Mouse (Mus musculus) telencephalon, adult 2 months (tissue): ENCODE measurements at regions not wholly inside any gene's neighbourhood (a gene's known extent, or its start where the extent isn't known, plus 50 kb on each side); places are given as distances from the start of the nearest gene placed in this dataset.
A peak's percentile ranks its signal among the peaks of the same experiment; 100 is the strongest.
"Not testable (repeated sequence)": the region's sequence is repeated elsewhere in the genome, so short reads cannot be mapped to it uniquely, and the experiment has no call there.

Experiments used
- DNase-seq: peaks from one replicate; pipeline ENCODE4 v3.0.0-alpha.2; 2011; ENCODE audit warnings: low read depth, low spot score

DNA sequence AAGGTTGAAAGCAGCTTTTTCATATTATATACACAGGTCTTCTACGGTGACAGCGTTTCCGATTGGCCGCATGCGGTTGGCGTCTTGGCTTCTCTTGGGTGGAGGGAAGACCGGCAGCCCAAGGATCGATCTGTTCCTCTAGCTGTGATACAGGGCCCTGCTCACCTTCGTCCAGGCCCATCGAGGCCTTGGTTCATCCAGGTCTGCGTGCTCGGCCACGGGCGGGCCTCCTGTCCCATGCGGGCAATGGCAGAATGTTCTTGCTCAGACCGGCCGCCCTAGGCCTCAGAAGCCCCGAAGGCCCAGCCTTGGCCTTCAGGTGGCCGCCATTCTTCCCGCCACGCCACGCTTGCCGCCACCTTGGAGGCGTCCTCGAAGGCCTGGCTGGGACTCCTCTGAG, 194.4 kb upstream of the Ppp6c start:
- no peak for DNase-seq

DNA sequence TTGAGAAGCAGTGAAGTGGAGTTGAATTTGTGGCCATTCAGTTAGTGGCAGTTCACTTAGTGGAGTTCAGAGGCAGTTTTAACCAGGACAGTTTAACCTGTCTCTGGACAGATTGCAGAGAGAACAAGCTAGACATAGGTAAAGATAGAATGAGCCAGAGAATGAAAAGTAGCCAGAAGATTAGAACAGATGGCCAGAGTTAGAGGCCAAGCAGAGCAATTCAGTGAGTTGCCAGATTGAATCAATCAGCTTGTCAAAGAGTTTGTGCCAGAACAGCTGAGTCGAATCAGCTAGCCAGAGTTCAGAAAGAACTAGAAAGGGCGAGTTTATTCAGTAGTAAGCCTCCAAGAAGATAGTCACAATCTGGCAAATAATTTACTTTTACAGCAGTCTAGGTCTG, 174.1 kb upstream of the Ppp6c start:
- DNase-seq: no peak

DNA sequence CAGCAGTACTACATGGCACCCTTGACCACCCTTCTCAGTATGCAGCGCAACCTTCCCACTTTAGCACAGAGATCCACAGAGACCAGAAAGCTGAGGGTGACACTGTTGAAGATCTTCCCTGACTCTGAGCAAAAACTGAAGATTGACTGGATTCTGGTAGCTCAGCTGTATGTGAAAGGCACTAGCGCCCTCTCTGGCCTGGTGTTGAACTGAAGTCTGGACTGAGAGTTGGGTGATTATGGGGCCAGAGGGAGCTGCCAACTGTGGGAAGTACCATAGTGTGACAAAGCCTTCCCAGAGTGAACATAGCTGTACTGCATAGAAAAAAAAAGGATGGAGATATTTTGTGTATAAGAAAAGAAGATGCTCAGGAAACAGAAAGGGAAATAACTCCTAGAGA, 173.3 kb upstream of the Ppp6c start:
- no peak for DNase-seq

DNA sequence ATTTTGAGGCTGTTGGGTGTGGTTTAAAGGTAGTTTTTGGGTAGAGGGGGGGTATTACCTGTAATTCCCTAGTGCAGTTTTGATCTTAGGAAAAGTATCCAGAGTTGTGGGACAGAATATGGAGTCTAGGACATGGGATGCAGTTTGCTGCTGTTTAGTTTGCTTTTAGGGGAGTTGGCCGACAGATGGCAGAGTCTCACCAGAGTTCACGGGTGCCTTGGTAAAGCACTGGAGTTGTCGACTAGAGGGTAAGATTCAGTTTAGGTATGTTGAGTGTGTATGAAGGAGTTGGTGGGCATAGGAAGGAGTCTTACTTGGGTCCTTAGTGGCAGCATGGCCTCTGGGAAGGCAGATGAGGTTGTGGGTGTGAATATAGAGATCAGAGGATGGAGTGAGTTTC, 168.4 kb upstream of the Ppp6c start:
- no peak for DNase-seq

DNA sequence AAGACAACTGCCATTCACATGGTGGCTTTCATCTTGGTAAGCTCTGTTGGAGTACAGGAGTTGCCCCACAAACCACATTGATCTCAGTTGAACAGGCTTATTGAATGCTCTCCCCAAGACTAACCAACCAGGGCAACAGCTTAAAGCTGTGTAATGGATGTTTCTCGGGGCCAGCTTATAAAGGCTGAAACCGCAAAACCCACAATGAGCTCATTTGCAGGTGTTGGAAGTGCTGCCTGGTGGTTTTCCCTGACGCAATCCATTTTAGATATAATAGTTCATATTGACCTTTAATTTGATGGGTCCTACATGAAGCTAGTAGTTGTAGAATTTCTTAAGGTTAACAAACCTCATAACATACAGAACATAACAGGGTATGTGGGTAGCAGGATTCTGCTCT, 151.0 kb upstream of the Ppp6c start:
- no peak for DNase-seq

DNA sequence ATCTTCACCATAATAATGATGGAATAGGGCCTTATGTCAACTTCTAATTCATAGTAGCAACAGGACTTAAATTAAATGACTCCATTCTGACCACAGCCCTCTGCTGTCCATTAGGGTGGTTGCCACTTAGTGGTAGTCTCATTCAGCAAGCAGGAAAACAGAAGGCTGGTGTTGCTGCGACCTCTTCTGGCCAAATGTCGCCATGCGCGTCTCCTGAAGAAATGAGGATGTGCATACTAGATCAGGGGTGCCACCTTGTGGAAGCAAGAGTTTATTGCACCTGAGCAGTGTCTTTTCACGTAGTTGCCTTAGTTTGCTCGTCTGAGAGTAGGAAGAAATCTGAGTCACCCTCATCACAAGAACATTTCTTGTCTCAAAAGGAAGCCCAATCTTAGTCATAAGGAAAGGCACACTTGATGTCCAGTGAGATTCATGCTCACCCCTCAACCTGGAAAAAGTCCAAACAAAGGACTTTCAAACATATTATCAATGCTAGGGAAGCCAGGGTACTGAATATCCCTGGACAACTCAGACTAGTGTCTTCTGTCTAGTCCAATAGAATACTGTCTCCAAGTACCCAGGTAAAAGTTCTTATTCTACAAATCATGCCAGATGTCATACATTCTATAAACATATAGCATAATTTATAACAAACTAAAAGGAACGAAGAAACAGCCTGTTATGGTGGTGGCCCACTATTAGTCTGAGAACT, 147.0 kb upstream of the Ppp6c start:
- peak; percentile 86 for DNase-seq

DNA sequence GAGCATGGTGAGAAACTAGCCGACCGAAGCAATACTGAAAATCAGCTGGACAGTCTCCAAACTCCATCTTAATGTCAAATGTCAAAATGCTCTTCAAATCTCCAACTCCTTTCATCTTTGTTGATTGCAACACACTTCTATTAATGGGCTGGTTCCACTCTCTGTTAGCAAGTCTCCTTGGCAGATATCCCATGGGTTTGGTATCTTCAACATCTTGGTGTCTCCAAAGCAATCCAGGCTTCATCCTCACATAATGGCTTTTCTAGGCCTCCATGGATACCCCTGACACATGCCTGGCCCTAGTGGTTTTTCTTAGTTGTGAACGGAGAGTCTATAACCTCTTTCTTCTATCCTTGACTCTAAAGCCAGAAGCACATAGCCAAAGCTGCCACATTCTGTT, 118.0 kb upstream of the Ppp6c start:
- DNase-seq: no peak

DNA sequence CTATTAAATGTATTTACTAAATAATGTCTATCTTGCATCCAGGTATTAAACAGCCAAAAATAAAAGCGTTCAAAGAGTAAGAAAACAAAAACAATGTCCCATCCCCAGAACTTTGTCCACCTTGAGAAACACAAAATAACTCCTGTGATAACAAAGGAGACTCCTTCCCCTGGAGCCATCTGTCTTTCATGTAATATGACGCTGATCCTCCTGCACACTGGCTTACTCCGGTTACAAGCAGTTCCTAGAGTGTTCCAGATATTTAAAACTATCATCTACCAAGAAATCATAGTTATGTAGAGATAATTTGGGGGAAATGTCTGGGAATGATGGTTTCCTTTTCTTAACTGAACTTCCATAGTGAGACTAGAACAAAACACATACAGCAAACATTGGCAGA, 114.2 kb upstream of the Ppp6c start:
- no peak for DNase-seq

DNA sequence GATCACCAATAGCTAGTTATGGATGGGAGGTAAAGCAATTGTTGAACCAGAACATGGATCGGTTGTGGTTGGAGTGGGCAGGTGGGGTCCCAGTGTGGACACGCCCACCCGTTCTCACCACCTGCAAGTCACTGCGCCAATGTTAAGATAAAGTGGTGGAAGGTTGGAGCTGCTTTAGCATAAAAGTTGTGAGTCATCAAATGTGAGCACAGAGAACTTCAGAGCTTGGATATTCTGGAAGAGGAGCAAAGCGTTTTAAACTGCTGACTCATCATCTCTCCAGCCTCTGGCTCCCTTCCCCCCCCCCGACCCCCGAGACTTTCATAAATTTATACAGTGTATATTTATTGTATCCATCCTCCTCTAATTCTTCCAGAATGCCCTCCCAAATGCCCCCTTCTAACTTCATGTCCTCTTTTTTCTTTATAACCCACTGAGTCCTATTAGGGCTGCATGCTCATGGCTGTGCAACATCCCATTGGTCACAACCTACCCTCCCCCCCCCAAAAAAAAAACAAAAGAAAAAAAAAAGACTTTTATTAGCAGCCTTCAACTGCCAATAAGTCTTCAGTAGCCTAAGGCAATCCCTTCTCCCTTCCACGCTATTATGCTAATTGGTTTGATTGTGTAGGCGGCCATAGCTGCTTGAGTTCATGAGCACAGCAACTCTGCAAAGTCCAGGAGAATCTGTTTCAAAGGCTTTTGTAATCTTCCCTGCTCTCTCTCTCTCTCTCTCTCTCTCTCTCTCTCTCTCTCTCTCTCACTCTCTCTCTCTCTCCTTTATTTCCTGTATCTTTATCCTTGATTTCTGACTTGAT, 112.8 kb upstream of the Ppp6c start:
- DNase-seq: no peak

DNA sequence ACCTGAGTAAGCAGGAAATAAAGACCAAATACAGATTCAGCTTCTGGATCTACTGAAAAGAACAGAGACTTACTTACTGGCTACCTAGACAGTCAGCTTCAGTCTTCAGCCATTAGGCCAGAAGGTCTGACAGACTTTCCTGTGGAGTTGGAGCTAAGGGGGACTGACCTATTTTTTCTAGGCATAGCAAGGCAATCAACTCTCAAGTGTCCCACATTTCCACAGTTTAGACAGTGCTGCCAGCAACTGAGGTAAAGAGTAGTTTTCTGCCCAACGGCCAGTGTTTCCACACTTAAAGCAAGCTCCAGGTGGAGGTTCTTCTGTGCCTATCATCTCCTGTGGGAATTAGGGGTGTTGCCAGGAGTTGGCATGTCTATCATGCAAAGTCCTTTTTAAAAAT, 111.3 kb upstream of the Ppp6c start:
- no peak for DNase-seq

DNA sequence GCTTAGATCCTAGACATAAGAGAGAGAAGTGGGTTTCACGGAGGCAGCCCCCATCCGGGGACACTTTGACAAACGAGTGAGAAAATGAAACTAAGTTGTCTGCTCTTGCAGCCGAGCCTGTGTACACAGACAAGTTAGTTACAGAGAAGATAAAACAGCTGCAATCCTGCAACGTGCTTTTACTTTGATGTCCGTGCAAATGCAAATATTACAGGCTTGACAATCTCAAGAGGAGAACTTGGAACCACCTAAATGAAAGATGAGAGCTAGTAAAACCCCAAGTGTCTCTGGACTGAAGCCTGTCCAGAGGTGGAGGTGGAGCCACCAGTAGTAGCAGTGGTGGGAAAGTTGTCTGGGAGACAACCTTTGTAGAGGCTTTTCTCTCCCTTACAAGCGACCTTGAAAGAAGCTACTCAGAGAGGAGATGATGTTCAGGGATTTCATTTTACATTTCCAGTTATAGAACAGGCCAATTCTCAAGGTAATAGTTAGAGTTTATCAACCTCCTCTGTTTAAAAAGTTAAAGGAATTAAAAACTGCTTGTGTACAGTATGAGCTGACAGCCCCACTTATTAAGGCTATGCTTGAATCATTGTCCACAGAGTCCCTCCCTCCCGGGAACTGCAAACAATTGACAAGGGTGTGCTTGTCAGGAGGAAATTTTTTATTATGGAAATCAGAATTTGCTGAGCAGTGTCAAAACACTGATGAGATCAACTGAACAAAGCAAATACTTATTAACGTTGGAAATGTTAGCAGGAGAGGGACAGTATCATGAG, 99.7 kb upstream of the Ppp6c start:
- DNase-seq: no peak

DNA sequence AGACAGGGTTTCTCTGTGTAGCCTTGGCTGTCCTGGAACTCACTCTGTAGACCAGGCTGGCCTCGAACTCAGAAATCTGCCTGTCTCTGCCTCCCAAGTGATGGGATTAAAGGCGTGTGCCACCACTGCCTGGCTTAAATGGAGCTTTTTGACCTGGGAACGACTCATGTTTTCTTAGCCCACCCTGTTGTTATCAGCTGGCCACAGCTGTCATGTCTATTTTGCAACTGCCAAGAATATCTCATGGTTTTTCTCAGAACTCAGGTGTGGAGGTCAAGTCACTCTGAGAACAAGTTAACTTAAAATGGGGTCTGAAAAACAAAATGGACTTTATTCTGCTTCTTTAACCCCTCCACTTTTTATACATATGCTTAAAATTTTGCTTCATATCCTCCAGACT, 98.9 kb upstream of the Ppp6c start:
- not testable (repeated sequence) for DNase-seq

DNA sequence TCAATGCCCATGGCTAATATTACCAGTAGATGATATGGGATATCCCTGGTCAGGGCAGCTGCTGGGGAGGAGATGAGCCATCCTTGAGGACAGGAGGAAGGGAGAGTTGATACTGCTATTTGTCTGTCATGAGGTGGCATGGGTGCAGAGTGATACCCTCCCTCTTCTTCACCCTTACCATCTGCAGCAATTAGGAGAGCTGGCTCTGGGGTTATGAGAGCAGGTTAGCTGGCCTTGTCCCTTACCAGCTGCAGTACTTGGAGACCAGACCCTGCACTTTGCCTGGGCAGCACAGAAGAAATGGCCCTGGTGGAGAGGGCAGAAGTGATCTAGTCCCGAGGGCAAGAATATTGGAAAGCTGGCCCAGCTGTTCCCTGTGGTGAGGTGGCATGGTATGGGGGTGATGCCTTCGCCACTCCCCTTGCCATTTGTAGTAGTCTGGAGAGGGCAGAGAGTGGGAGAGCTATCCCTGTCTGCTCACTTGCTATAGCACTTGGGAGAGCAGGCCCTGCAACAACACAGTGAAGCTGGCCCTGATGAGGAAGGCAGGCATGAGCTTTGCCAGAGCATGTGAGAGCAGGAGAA, 73.6 kb upstream of the Ppp6c start:
- no peak for DNase-seq

DNA sequence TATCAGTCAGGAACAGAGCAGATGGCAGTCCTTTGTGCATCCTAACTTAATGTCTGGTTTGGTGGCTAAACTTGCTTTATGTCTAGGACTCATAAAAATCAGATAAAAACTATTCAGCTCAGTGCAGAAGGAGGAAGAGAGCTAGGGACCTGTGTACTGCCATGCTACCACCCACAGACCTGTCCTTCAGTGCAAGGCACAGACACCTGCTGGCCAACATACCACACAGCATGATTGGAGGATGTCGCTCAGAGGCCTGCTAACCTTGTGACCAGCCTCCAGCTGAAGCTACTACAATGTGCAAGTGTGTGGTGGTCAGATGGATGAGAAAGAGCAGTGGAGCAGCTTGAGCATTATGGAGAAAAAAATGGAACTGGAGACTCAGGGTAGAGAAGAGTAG, 73.0 kb upstream of the Ppp6c start:
- DNase-seq: no peak

DNA sequence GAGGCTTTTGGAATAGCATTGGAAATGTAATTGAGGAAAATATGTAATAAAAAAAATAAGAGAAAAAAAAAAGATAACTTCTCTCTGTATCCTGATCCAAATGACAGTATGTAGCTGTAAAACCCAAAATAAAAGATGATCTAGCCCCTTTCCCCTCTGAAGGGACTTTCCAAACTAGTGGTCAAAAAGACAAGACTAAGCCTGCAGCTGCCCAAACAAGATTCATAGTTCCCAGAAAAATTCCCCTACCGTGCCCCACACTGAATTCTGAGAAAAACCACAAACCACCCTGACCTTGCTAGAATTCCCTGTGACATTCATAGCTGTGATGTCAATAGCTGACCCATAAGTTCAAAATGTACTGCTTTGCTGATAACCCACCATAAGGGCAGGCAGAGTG, 69.2 kb upstream of the Ppp6c start:
- no peak for DNase-seq

DNA sequence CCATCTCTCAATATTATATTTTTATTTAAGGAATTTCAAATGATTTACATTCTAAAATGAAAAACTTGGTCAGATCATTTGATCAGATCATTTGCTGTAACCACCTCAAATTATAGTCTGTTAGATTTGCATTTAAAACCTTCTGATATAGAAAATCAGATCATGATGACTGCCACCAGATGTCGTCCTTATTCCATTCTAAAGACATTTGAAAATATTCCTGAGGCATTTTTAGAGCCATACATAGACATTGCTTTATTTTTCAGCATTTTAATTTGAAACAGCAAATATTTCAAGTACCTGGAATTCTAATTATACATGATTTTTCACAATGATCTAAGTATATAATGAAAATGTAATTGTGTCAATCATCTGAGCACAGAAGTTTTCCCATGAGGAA, 52.0 kb upstream of the Ppp6c start:
- peak; percentile 3 for DNase-seq
